Mouse (Mus musculus) adrenal gland, adult 2 months (tissue): ENCODE measurements around the gene Rab31. TPM values are rescaled to one million over a fixed set of nuclear protein-coding genes. Genes with fewer than 3 reads are reported as not detected.
"Not testable (repeated sequence)": the region's sequence is repeated elsewhere in the genome, so short reads cannot be mapped to it uniquely, and the experiment has no call there.

ENCODE experiments used
- DNase-seq: peaks from one replicate; pipeline ENCODE4 v3.0.0; 2021
- polyA plus RNA-seq: library from polyadenylated mRNA; depleted of rRNA; stranded (reverse); fragments of >200 nt; gene quantifications from 2 replicates; pipeline ENCODE4 v1.2.3, GENCODE M21; 2012
- total RNA-seq, 2 experiments: library from RNA; stranded (reverse); gene quantifications; 2 replicates each; pipeline ENCODE4 v1.2.3; 2021

Gene Rab31
- total and polyA plus RNA-seq, 3 experiments, result 16.7 to 48.2 (median 36.7) TPM

- not testable (repeated sequence) for DNase-seq
Measured at GRCm38 (mm10) chr17:65628823-65629532, 143.6 kb downstream of the Rab31 start.

- DNase-seq, result no peak
Measured at GRCm38 (mm10) chr17:65626301-65626700, 146.3 kb downstream of the Rab31 start.

- DNase-seq, result no peak
Measured at GRCm38 (mm10) chr17:65625563-65625962, 147.0 kb downstream of the Rab31 start.

DNA sequence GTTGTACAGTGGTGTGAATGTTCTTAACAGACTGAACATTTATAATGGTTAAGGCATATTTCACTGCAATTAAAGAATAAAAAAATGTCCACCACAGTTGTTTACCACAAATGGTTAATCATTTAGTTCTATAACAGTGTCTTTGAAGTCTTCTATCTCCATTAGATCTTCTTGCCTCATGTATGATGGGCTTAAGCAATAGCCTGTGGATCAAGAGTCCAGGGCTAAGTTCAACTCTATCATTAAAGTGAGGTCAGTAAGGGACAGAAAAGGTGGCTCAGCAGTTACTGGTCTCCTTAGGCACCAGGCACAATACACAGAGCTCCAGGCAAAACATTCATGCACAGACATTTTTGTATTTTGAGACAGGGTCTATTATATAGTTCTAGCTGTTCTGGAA, 149.4 kb downstream of the Rab31 start:
- DNase-seq, result no peak

GRCm38 (mm10) chr17:65618431-65618830, 154.1 kb downstream of the Rab31 start:
- peak; percentile 40 for DNase-seq

DNA sequence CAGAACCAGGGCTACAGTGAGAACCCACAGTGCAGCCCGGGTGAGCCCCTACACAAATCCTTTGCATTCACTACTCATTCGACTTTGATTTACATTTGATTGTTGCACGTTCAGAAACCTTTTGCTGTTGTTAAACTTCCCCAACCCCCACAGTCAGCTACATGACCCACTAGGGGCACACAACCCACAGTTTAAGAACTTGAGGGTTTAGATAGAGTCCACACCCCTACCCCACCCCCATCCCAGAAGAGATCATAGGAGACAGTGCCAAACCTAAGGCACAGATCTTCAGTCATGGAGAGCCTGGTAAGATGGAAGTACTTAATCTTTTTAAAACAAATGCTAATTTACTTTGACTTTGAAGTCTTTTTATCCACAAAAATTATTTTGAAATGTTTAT, 156.9 kb downstream of the Rab31 start:
- no peak for DNase-seq

DNA sequence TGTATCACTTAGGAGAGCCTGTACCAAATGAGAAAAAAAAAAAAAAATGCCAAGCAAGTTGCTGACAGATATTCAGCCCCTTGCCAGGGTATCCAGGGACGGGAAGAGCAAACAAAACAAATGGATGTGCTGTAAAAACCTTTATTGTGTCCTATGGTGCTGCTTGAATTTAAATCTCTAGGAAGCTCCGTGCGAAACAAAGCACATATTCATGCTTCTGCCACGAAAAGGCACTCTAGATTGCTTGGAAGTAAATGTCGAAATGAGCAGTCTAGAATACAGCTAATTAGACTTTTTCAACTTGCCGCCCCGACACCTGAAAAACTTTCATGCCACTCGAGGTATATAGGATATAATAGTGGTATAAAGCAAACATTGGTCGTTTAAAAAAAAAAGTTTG, 158.1 kb downstream of the Rab31 start:
- DNase-seq, result no peak

DNA sequence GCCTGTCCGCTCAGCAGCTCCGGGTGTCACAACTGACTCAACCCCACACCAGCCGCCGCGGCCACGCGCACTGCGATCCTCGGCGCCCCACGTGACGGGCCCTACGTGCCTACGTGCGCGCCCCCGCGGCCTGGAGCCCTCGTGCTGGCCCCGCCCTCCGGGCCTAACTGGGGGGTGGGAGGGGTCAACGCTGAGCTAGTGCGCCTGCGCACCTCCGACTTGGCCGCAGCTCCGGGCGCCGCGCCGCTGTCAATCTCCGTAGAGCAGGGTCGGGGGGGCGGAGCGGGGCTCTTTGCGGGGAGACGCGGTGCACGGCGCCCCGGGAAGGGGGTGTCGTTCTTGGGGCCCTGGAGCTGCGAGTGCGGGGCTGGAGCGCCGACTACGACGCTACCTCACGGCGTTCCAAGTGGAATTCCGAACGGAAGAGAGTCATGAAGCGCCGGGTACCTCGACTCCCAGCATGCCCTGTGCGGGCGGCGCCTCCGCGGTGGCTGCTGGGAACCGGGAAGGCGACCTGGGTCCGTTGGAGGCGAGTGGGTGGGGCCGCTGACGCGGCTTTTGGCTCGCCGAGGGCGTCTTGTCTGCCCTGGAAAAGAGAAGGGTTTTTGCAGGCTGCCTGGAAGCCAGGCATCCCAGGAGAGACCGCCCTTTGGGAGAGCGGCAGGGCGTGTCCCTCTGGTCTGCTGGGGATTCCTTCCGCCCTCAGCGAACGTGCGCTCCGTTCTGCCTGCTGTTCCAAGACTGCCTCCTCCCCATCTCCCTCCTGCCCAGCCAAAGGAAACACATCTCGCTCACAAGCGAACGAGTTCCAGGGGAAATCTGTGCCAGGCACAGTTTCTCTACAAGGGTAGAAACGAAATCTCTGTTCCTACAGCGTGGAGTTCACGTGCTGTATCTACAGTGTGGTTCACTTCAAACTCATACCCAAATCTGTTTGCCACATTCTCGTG, 158.8 kb downstream of the Rab31 start, which contains the start of gene Vapa:
TSS of gene Vapa (minus strand) at position 93 of the 950 bp plus-strand sequence.
- peak; percentile 99 for DNase-seq

DNA sequence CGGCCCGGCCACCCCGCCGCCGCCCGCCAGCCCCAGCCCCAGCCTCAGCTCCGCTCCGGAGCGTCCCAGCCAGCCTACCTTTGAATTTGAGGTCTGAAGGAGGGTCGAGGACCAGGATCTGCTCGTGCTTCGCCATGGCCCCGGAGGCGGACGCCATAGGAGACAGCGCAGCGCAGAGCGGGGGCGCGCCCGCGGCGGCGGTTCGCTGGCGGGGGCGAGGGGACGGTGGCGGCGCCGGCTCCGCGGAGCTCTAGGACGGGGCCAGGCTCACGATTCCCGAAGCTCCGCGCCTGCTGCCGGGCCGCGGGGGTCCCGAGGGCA, 159.4 kb downstream of the Rab31 start:
- no peak for DNase-seq

GRCm38 (mm10) chr17:65612391-65613141, 160.0 kb downstream of the Rab31 start:
- peak; percentile 78 for DNase-seq

DNA sequence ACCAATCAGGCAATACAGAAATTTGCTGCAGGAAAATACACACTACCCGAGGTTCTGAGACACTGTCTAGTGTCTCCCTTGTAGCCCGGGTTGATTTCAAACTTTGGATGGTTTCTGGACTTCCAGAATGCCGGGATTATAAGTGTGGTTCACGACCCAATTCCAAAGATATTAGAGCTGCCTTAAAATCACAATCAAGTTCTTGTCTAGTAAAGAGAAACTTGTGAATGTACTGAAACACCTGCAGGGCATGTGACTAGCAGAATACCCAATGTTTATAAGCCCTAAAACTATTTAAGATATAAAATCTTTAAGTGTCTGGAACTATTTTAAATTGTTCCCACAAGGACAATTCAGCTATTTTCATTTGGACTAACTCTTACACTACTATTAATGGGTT, 160.8 kb downstream of the Rab31 start:
- DNase-seq, result no peak

DNA sequence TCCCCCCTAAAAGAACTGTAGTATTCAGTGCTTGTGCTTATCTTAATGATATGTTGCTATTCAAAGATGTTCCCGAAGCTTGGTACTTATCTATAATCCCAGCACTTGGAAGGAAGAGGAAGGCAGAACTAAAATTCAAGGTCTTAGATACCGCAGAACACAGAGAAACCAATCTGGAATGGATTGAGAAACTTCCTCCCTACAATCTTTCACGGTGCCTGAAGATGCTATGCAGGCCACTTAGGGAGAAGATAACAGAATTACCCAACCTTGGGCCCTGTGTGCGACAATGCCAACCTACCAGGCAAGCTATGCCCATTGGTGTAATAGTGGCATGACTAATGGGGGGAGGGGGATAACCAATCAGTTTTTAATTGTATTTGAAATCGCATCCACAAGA, 163.8 kb downstream of the Rab31 start:
- peak; percentile 24 for DNase-seq

DNA sequence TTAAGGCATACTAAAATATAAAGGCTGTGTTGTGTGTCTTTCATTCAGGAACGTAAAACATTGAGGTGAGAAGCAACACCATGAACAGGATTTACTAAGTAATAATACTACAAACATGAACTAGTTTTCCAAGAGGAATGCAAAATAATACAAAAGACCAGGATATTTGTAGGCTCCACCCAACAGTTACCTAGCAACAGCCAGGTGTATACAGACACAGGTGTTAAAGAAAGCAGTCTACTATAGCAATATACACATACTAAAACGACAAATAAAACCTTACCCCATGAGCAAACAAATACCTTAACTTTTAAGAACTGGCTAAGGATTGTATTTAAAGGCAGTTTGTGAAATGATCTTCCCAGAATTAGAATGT, 164.3 kb downstream of the Rab31 start:
- no peak for DNase-seq

DNA sequence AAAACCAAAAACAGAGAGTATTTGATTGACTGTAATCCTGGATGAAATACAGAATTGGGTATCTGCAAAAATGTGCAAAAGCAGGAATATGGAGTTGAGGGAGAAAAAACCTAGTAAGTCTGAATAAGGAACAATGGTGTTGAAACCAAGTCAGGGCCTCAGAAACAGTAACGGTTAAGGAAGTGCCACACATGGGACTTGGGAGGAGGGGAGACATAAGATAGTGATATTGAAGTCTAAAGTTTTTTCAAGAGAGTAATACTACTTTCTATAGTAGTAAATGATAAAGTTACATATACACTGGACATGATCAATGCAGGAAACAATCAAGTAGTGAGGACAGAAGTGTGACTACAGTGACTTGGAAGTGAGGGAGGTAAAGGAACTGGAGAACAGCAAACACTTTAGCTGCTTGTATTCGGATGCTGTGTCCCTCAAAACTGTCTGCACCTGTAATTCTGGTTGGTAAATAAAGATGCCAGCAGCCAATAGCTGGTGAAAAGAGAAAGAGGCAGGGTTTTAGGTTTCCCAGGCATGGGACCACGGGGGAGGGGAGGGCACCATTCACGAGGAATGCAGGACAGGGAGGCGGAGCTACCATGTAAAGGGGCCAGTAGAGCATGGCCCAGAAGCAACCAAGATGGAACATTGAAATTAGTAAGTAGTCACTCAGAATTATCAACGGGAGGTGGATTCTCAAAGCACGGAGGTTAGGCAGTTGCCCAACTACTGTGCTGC, 164.8 kb downstream of the Rab31 start:
- DNase-seq, result no peak

GRCm38 (mm10) chr17:65606014-65606413, 166.5 kb downstream of the Rab31 start:
- no peak for DNase-seq

GRCm38 (mm10) chr17:65604892-65605291, 167.7 kb downstream of the Rab31 start:
- no peak for DNase-seq

- no peak for DNase-seq
Measured at GRCm38 (mm10) chr17:65604315-65604714, 168.2 kb downstream of the Rab31 start.
